ENCODE assay signal across 8 mouse cellular contexts in the genomic region with DNA sequence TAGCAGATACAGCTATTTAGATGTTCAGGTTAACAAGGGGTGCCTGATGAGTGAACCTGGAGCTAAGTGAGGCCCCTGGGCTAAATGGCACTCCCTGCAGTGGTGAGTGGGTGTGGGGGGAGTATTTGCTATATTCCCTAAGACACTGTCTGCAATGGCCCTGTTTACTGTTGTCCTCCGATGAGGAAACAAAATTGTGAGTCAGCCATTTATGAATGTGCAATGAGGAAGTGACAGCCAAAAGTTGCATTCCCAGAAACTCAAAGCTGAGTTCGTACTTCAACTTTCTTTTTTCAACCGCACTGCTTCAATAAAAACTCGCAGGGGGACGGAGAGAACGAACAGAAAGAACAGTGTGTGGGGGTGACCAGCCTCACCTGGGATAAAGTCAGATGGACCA. TPM values are rescaled to one million over a fixed set of nuclear protein-coding genes. Genes with fewer than 3 reads are reported as not detected.
DNase-seq lines count a peak whose midpoint lies in the region; ATAC-seq and TF ChIP-seq lines count a peak whose summit lies in the region.

No protein-coding gene starts in this region.

- TF ChIP-seq EP300 in liver, postnatal 0 days (IDR thresholded peaks at IDR 0.05; ENCODE audit: low read depth) = no peak
- no peak for TF ChIP-seq EP300 in stomach, postnatal 0 days (optimal IDR thresholded peaks at IDR 0.05)

- H3K9ac ChIP-seq in forebrain, embryonic 13.5 days = no peak overlapping the region
- H3K9ac ChIP-seq in forebrain, embryonic 12.5 days = no peak overlapping the region
- peak overlapping the region; percentile 79 for H3K9ac ChIP-seq in liver, postnatal 0 days (replicated peaks)
- peak overlapping the region; percentile 50 for H3K9ac ChIP-seq in stomach, postnatal 0 days (ENCODE audit: low read length)

- peaks cover 28% of the 10 kb centered on the region for H3K36me3 ChIP-seq in forebrain, embryonic 13.5 days (ENCODE audit: poor library complexity, severe bottlenecking)
- no peaks in the 10 kb centered on the region for H3K36me3 ChIP-seq in forebrain, embryonic 12.5 days (replicated peaks)
- H3K36me3 ChIP-seq in thymus, adult 2 months (ENCODE audit: control insufficient read depth, insufficient read depth, low read length) = peaks cover 8% of the 10 kb centered on the region; the same call in 1 of the 2 replicates
- H3K36me3 ChIP-seq in liver, postnatal 0 days (replicated peaks; ENCODE audit: insufficient read depth, low read length) = peaks cover 11% of the 10 kb centered on the region
- H3K36me3 ChIP-seq in stomach, postnatal 0 days (ENCODE audit: control insufficient read depth, insufficient read depth, low read length) = no peaks in the 10 kb centered on the region

- H3K4me2 ChIP-seq in forebrain, embryonic 13.5 days = peak overlapping the region; percentile 26; the same call in 1 of the 2 replicates
- H3K4me2 ChIP-seq in forebrain, embryonic 12.5 days = no peak overlapping the region
- peak overlapping the region; percentile 85 for H3K4me2 ChIP-seq in liver, postnatal 0 days (ENCODE audit: low read depth, low read length)
- H3K4me2 ChIP-seq in stomach, postnatal 0 days (replicated peaks; ENCODE audit: low read depth) = peak overlapping the region; percentile 58

- no peak for TF ChIP-seq CTCF in thymus, adult 2 months (IDR thresholded peaks at IDR 0.05; ENCODE audit: borderline replicate concordance, control insufficient read depth, extremely low read depth, insufficient read depth, low read length, poor library complexity)
- TF ChIP-seq CTCF in liver, postnatal 0 days (IDR thresholded peaks at IDR 0.05; ENCODE audit: low read depth) = no peak
- no peak for TF ChIP-seq CTCF in stomach, postnatal 0 days (IDR thresholded peaks at IDR 0.05; ENCODE audit: low read depth)

- WGBS in forebrain, embryonic 13.5 days = 92% methylated on average over 6 of the region's 6 CpGs
- 92% methylated on average over 6 of the region's 6 CpGs for WGBS in forebrain, embryonic 12.5 days
- 5% methylated on average over 6 of the region's 6 CpGs for WGBS in thymus, adult 2 months
- 28% methylated on average over 6 of the region's 6 CpGs for WGBS in liver, postnatal 0 days (ENCODE audit: insufficient replicate concordance)
- 71% methylated on average over 6 of the region's 6 CpGs for WGBS in stomach, postnatal 0 days

- DNase-seq in thymus, adult 2 months = no peak
- DNase-seq in thymus, postnatal 10 days (ENCODE audit: low spot score in 2 of 2) = no peak
- no peak for DNase-seq in liver, postnatal 0 days
- no peak for DNase-seq in stomach, postnatal 0 days (ENCODE audit: low spot score)
- DNase-seq in embryo, embryonic 11 days = no peak
- DNase-seq in adipocyte (ENCODE audit: low spot score) = no peak

- TF ChIP-seq POLR2A in thymus, adult 2 months (IDR thresholded peaks at IDR 0.05; ENCODE audit: control insufficient read depth, extremely low read depth, insufficient read depth, low read length, poor library complexity) = no peak

- H3K4me3 ChIP-seq in forebrain, embryonic 13.5 days = no peak overlapping the region
- H3K4me3 ChIP-seq in forebrain, embryonic 12.5 days (replicated peaks) = no peak overlapping the region
- H3K4me3 ChIP-seq in thymus, adult 2 months (ENCODE audit: control insufficient read depth, insufficient read depth, low read length) = peak overlapping the region; percentile 91
- H3K4me3 ChIP-seq in liver, postnatal 0 days (ENCODE audit: low read depth, low read length) = peak overlapping the region; percentile 62
- peak overlapping the region; percentile 38 for H3K4me3 ChIP-seq in stomach, postnatal 0 days (ENCODE audit: low read depth, low read length)

- no peaks in the 10 kb centered on the region for H3K9me3 ChIP-seq in forebrain, embryonic 13.5 days (replicated peaks)
- H3K9me3 ChIP-seq in forebrain, embryonic 12.5 days = no peaks in the 10 kb centered on the region
- H3K9me3 ChIP-seq in liver, postnatal 0 days (ENCODE audit: low read length) = no peaks in the 10 kb centered on the region
- no peaks in the 10 kb centered on the region for H3K9me3 ChIP-seq in stomach, postnatal 0 days (ENCODE audit: control insufficient read depth, low read length)

- H3K27ac ChIP-seq in forebrain, embryonic 13.5 days = no peak overlapping the region
- no peak overlapping the region for H3K27ac ChIP-seq in forebrain, embryonic 12.5 days
- peak overlapping the region; percentile 94 for H3K27ac ChIP-seq in thymus, adult 2 months (ENCODE audit: control insufficient read depth, insufficient read depth, low read length)
- H3K27ac ChIP-seq in liver, postnatal 0 days (ENCODE audit: low read depth) = peak overlapping the region; percentile 93
- peak overlapping the region; percentile 93 for H3K27ac ChIP-seq in stomach, postnatal 0 days (replicated peaks)

- ATAC-seq in forebrain, embryonic 13.5 days = no peak
- no peak for ATAC-seq in forebrain, embryonic 12.5 days (ENCODE audit: low FRiP score)
- ATAC-seq in liver, postnatal 0 days = no peak
- no peak for ATAC-seq in stomach, postnatal 0 days (ENCODE audit: low FRiP score, low TSS enrichment)

- no peaks in the 10 kb centered on the region for H3K27me3 ChIP-seq in forebrain, embryonic 13.5 days
- no peaks in the 10 kb centered on the region for H3K27me3 ChIP-seq in forebrain, embryonic 12.5 days
- H3K27me3 ChIP-seq in thymus, adult 2 months (ENCODE audit: control insufficient read depth, insufficient read depth, low read length) = no peaks in the 10 kb centered on the region
- H3K27me3 ChIP-seq in liver, postnatal 0 days (ENCODE audit: insufficient read depth, low read length) = no peaks in the 10 kb centered on the region
- no peaks in the 10 kb centered on the region for H3K27me3 ChIP-seq in stomach, postnatal 0 days (ENCODE audit: control insufficient read depth, insufficient read depth, low read length)

- H3K4me1 ChIP-seq in forebrain, embryonic 13.5 days = peaks cover 36% of the 10 kb centered on the region
- H3K4me1 ChIP-seq in forebrain, embryonic 12.5 days = peaks cover 36% of the 10 kb centered on the region
- H3K4me1 ChIP-seq in thymus, adult 2 months (replicated peaks; ENCODE audit: control insufficient read depth, insufficient read depth, low read length) = peaks cover 38% of the 10 kb centered on the region
- H3K4me1 ChIP-seq in liver, postnatal 0 days (ENCODE audit: insufficient read depth) = peaks cover 26% of the 10 kb centered on the region
- no peaks in the 10 kb centered on the region for H3K4me1 ChIP-seq in stomach, postnatal 0 days (replicated peaks; ENCODE audit: control insufficient read depth, insufficient read depth)

RNA-seq across cellular contexts. Expression of gene Rnasel, which starts 3.3 kb away (rescaled TPM):
- polyA plus RNA-seq in forebrain, embryonic 13.5 days (2015; fragmentation: Nextera tagmentation; extraction: Ambion mirVana) = 38.1 and 41.9 TPM in 2 replicates
- polyA plus RNA-seq in forebrain, embryonic 12.5 days (2016; fragmentation: Nextera tagmentation; extraction: Ambion mirVana) = 29.1 and 31.6 TPM in 2 replicates
- 11.8 and 12.3 TPM in 2 replicates for polyA plus RNA-seq in thymus, adult 2 months (2012; rRNA removed)
- 13.9 and 15.7 TPM in 2 replicates for polyA plus RNA-seq in liver, postnatal 0 days (2015; fragmentation: Nextera tagmentation; extraction: Ambion mirVana)
- 11.8 TPM in 2 replicates for polyA plus RNA-seq in stomach, postnatal 0 days (2015; fragmentation: Nextera tagmentation; extraction: Ambion mirVana)

RNA-seq across cellular contexts. Expression of gene Rgs16, which starts 12.4 kb away (rescaled TPM):
- 38.5 and 43.7 TPM in 2 replicates for polyA plus RNA-seq in forebrain, embryonic 13.5 days (2015; fragmentation: Nextera tagmentation; extraction: Ambion mirVana)
- polyA plus RNA-seq in forebrain, embryonic 12.5 days (2016; fragmentation: Nextera tagmentation; extraction: Ambion mirVana) = 46.6 and 49.3 TPM in 2 replicates
- polyA plus RNA-seq in thymus, adult 2 months (2012; rRNA removed) = 2.8 and 3.1 TPM in 2 replicates
- polyA plus RNA-seq in liver, postnatal 0 days (2015; fragmentation: Nextera tagmentation; extraction: Ambion mirVana) = 15.8 and 22.9 TPM in 2 replicates
- 2.3 and 2.7 TPM in 2 replicates for polyA plus RNA-seq in stomach, postnatal 0 days (2015; fragmentation: Nextera tagmentation; extraction: Ambion mirVana)

Comparison
In these comparisons a context has a peak if more than half of its experiments do, and no peak if none do; other contexts are left out.
1. H3K27ac ChIP-seq: peak in thymus, adult 2 months (single experiment), liver, postnatal 0 days (single experiment) and stomach, postnatal 0 days (single experiment); none in forebrain, embryonic 13.5 days (single experiment) and forebrain, embryonic 12.5 days (single experiment).
2. H3K4me3 ChIP-seq: peak in thymus, adult 2 months (single experiment), liver, postnatal 0 days (single experiment) and stomach, postnatal 0 days (single experiment); none in forebrain, embryonic 13.5 days (single experiment) and forebrain, embryonic 12.5 days (single experiment).
3. H3K9ac ChIP-seq: peak in liver, postnatal 0 days (single experiment) and stomach, postnatal 0 days (single experiment); none in forebrain, embryonic 13.5 days (single experiment) and forebrain, embryonic 12.5 days (single experiment).